Mouse (Mus musculus) liver, embryonic 14.5 days (tissue): Measurements from ENCODE around the gene Tbc1d10c.

ENCODE experiments used
- CTCF ChIP-seq: IDR thresholded peaks from 2 replicates; pipeline ENCODE4 v1.5.1; 2016; ENCODE audit warnings: antibody characterized with exemption, low read depth, control low read depth
- EP300 ChIP-seq: IDR thresholded peaks from 2 replicates; pipeline ENCODE4 v1.6.1; 2016; ENCODE audit warnings: antibody characterized with exemption, low read depth

- no peak for TF ChIP-seq CTCF
- TF ChIP-seq EP300, result no peak
Measured at GRCm38 (mm10) chr19:4147782-4148490, 43.1 kb downstream of the Tbc1d10c start.
